Mouse (Mus musculus) hindbrain, postnatal 0 days (tissue): Measurements from ENCODE around the gene Olfr723. TPM values are rescaled to one million over a fixed set of nuclear protein-coding genes. Genes with fewer than 3 reads are reported as not detected.
"Not testable (repeated sequence)": the region's sequence is repeated elsewhere in the genome, so short reads cannot be mapped to it uniquely, and the experiment has no call there.

Source experiments
- ATAC-seq: fragments of 200-750 bp; cut with Nextera tagmentation; 2 replicates; pipeline ENCODE4 v1.8.0; 2017; ENCODE audit warnings: mild to moderate bottlenecking, moderate TSS enrichment, moderate library complexity
- DNase-seq: peaks from one replicate; pipeline ENCODE4 v3.0.0-alpha.2; 2015; ENCODE audit warnings: low spot score
- H3K27ac ChIP-seq: fragments of 300-500 bp; sonication (generic); 2 replicates; pipeline ENCODE4 v1.5.1; 2014; ENCODE audit warnings: mild to moderate bottlenecking
- H3K27me3 ChIP-seq: fragments of 300-500 bp; sonication (generic); 2 replicates; pipeline ENCODE4 v1.6.1; 2014; ENCODE audit warnings: low read length, mixed read lengths; ENCODE audit not compliant: insufficient read depth
- H3K36me3 ChIP-seq: fragments of 300-500 bp; sonication (generic); 2 replicates; pipeline ENCODE4 v1.6.1; 2014; ENCODE audit warnings: low read length, mixed read lengths; ENCODE audit not compliant: insufficient read depth
- H3K4me1 ChIP-seq: fragments of 300-500 bp; sonication (generic); 2 replicates; pipeline ENCODE4 v1.6.1; 2014; ENCODE audit warnings: antibody characterized with exemption, low read length, mixed read lengths; ENCODE audit not compliant: insufficient read depth
- H3K4me2 ChIP-seq: fragments of 300-500 bp; sonication (generic); 2 replicates; pipeline ENCODE4 v1.6.1; 2014; ENCODE audit warnings: low read depth, mild to moderate bottlenecking, low read length, moderate library complexity, mixed read lengths
- H3K4me3 ChIP-seq: fragments of 300-500 bp; sonication (generic); 2 replicates; pipeline ENCODE4 v1.5.1; 2014; ENCODE audit warnings: low read length
- H3K9ac ChIP-seq: fragments of 300-500 bp; sonication (generic); replicated peaks from 2 replicates; pipeline ENCODE4 v1.6.1; 2014; ENCODE audit warnings: mild to moderate bottlenecking, low read length, moderate library complexity, mixed read lengths
- H3K9me3 ChIP-seq: fragments of 300-500 bp; sonication (generic); 2 replicates; pipeline ENCODE4 v1.6.1; 2016; ENCODE audit warnings: low read length, mixed read lengths
- CTCF ChIP-seq: IDR thresholded peaks from 2 replicates; pipeline ENCODE4 v1.5.1; 2016; ENCODE audit warnings: antibody characterized with exemption, control low read depth, low read depth
- WGBS: fragments of 180-500 bp; shearing (Covaris S2); extraction: QIAGEN DNeasy Blood & Tissue Kit; methylation state at CpG from one replicate; pipeline ENCODE4 v1.1.7; 2014; 5-methylcytosine and 5-hydroxymethylcytosine counted together
- polyA plus RNA-seq: library from polyadenylated mRNA; unstranded; fragments of >200 nt; fragmentation: Nextera tagmentation; extraction: Ambion mirVana; gene quantifications from 2 replicates; pipeline ENCODE4 v1.2.1, GENCODE M21; 2015
- total RNA-seq: library from RNA; depleted of rRNA; stranded (reverse); fragments of >200 nt; gene quantifications from 2 replicates; pipeline ENCODE4 v1.2.3, GENCODE M21; 2014; rRNA removed

The Olfr723 gene
- total RNA-seq (not detected in 2 replicates), polyA plus RNA-seq (not detected in 2 replicates)

- H3K9ac ChIP-seq, DNase-seq, H3K27ac ChIP-seq, H3K4me3 ChIP-seq, H3K9me3 ChIP-seq, H3K4me1 ChIP-seq, ATAC-seq, H3K27me3 ChIP-seq, H3K4me2 ChIP-seq, H3K36me3 ChIP-seq: not testable (repeated sequence)
These were observed at the start of gene Olfr723 for GRCm38 (mm10) chr14:49931687-49932086. Gene Olfr723, minus strand, starts transcription at chr14:49931787.

- not testable (repeated sequence) for H3K4me1 ChIP-seq, H3K4me2 ChIP-seq, H3K27me3 ChIP-seq, H3K9ac ChIP-seq, DNase-seq, H3K36me3 ChIP-seq, ATAC-seq, H3K27ac ChIP-seq, H3K4me3 ChIP-seq, H3K9me3 ChIP-seq
- WGBS = 81% methylated on average over 1 of the region's 1 CpGs
These were observed 31.6 kb upstream of the Olfr723 start, which contains the start of gene Olfr724 for GRCm38 (mm10) chr14:49963174-49963573. Gene Olfr724, minus strand, starts transcription at chr14:49963274.

GRCm38 (mm10) chr14:49955890-49956289 lies 24.3 kb upstream of the Olfr723 start:
- Histone ChIP-seq H3K4me1 (no peaks in the 10 kb centered on the region), H3K4me2 (no peak overlapping the region), H3K36me3 (no peaks in the 10 kb centered on the region), H3K27me3 (no peaks in the 10 kb centered on the region), H3K9ac (no peak overlapping the region), H3K27ac (no peak overlapping the region), H3K9me3 (no peaks in the 10 kb centered on the region), H3K4me3 (no peak overlapping the region)
- TF ChIP-seq CTCF = no peak
- DNase-seq (no peak), ATAC-seq (no peak)
- WGBS = 56% methylated on average over 2 of the region's 2 CpGs

GRCm38 (mm10) chr14:49901899-49902298 lies 29.7 kb downstream of the Olfr723 start, which contains the start of gene Olfr722:
Gene Olfr722, minus strand, starts transcription at chr14:49901999.
- Histone ChIP-seq H3K27me3 (no peaks in the 10 kb centered on the region), H3K4me3 (no peak within 1 kb of the TSS), H3K36me3 (no peaks in the 10 kb centered on the region), H3K4me2 (no peak within 1 kb of the TSS), H3K4me1 (no peaks in the 10 kb centered on the region), H3K27ac (no peak within 1 kb of the TSS), H3K9ac (no peak within 1 kb of the TSS), H3K9me3 (no peaks in the 10 kb centered on the region)
- ATAC-seq = no peak
- no peak for TF ChIP-seq CTCF
- no peak for DNase-seq

Other genes starting within 250 kb of the Olfr723 start
- 27.5 and 30.2 TPM in 2 replicates for gene Armh4, start 148.4 kb downstream of the Olfr723 start, total RNA-seq
- 21.7 and 21.9 TPM in 2 replicates for gene Armh4, start 148.4 kb downstream of the Olfr723 start, polyA plus RNA-seq
- gene Olfr722, start 29.8 kb downstream of the Olfr723 start, total RNA-seq = not detected in 2 replicates
- gene Olfr722, start 29.8 kb downstream of the Olfr723 start, polyA plus RNA-seq = not detected in 2 replicates
- gene Olfr724, start 31.5 kb upstream of the Olfr723 start, total RNA-seq = not detected in 2 replicates
- not detected in 2 replicates for gene Olfr724, start 31.5 kb upstream of the Olfr723 start, polyA plus RNA-seq
- not detected in 2 replicates for gene Olfr725, start 108.6 kb upstream of the Olfr723 start, total RNA-seq
- not detected in 2 replicates for gene Olfr725, start 108.6 kb upstream of the Olfr723 start, polyA plus RNA-seq
- not detected in 2 replicates for gene Olfr726, start 159.2 kb upstream of the Olfr723 start, total RNA-seq
- not detected in 2 replicates for gene Olfr726, start 159.2 kb upstream of the Olfr723 start, polyA plus RNA-seq
- gene Olfr727, start 191.4 kb upstream of the Olfr723 start, total RNA-seq = not detected in 2 replicates
- gene Olfr727, start 191.4 kb upstream of the Olfr723 start, polyA plus RNA-seq = not detected in 2 replicates
- not detected in 2 replicates for gene Olfr728, start 210.9 kb upstream of the Olfr723 start, total RNA-seq
- gene Olfr728, start 210.9 kb upstream of the Olfr723 start, polyA plus RNA-seq = not detected in 2 replicates
- gene Olfr729, start 221.1 kb upstream of the Olfr723 start, total RNA-seq = not detected in 2 replicates
- gene Olfr729, start 221.1 kb upstream of the Olfr723 start, polyA plus RNA-seq = not detected in 2 replicates